Mouse (Mus musculus) cortical plate, adult 2 months (tissue): ENCODE results near the gene Kri1.

Source experiments
- CTCF ChIP-seq: fragments of 200-500 bp; IDR thresholded peaks from 2 replicates; pipeline ENCODE4 v1.5.1; 2011; ENCODE audit warnings: mild to moderate bottlenecking, control low read depth, low read length; ENCODE audit not compliant: insufficient read depth; ENCODE audit errors: extremely low read depth
- POLR2A ChIP-seq: fragments of 200-500 bp; IDR thresholded peaks from 2 replicates; pipeline ENCODE4 v1.6.1; 2011; ENCODE audit warnings: mild to moderate bottlenecking, low read length, control low read depth; ENCODE audit not compliant: insufficient read depth; ENCODE audit errors: extremely low read depth

- TF ChIP-seq CTCF, result no peak
- no peak for TF ChIP-seq POLR2A
Observed at GRCm38 (mm10) chr9:21233805-21234204, 54.0 kb downstream of the Kri1 start.
